Mouse (Mus musculus): ENCODE measurements around the gene Igf2bp1. TPM values are rescaled to one million over a fixed set of nuclear protein-coding genes. Genes with fewer than 3 reads are reported as not detected.
"Not testable (repeated sequence)": the region's sequence is repeated elsewhere in the genome, so short reads cannot be mapped to it uniquely, and the experiment has no call there.

Igf2bp1 gene
- total RNA-seq, 2 experiments from 2014 or later: 0.17 to 0.31 TPM

DNA sequence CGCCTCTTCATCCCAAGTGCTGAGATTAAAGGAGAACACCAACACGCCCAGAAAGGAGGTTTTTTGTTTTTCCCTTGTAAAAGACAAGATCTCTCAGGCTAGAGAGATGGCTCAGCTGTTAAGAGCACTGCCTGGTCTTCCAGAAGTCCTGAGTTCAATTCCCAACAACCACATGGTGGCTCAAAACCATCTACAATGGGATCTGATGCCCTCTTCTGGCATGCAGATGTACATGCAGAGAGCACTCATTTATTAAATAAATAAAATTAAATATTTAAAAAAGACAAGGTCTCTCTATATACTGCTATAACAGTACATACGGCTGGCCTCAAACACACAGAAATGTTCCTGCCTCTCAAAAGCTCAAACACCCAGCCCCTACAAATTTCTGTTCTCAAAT lies 27.3 kb downstream of the Igf2bp1 start:
- no peak for DNase-seq (ENCODE audit: low spot score in 2 of 2)

GRCm38 (mm10) chr11:95976290-95976689 lies 29.4 kb downstream of the Igf2bp1 start:
- intact Hi-C loops (cut with DNase I): loop anchor here (5.0 to 10.0 kb wide), 2 partner anchors 99 to 291 kb away; no protein-coding TSS in a partner anchor
- DNase-seq (ENCODE audit: low spot score in 2 of 2): no peak

More for the DNA sequence above, 27.3 kb downstream of the Igf2bp1 start:
- intact Hi-C loops (cut with DNase I): loop anchor here (5.0 to 10.0 kb wide), 2 partner anchors 101 to 294 kb away; no protein-coding TSS in a partner anchor

GRCm38 (mm10) chr11:95975694-95976093 lies 30.0 kb downstream of the Igf2bp1 start:
- intact Hi-C loops (cut with DNase I): loop anchor here (5.0 to 10.0 kb wide), 2 partner anchors 98 to 291 kb away; no protein-coding TSS in a partner anchor

GRCm38 (mm10) chr11:95973187-95973586 lies 32.6 kb downstream of the Igf2bp1 start:
- intact Hi-C loops (cut with DNase I): loop anchor here (10.0 kb wide), 1 partner anchor 288 kb away; no protein-coding TSS in a partner anchor
- no peak for DNase-seq (ENCODE audit: low spot score in 2 of 2)

More at GRCm38 (mm10) chr11:95975694-95976093, 30.0 kb downstream of the Igf2bp1 start:
- no peak for DNase-seq (ENCODE audit: low spot score in 2 of 2)

DNA sequence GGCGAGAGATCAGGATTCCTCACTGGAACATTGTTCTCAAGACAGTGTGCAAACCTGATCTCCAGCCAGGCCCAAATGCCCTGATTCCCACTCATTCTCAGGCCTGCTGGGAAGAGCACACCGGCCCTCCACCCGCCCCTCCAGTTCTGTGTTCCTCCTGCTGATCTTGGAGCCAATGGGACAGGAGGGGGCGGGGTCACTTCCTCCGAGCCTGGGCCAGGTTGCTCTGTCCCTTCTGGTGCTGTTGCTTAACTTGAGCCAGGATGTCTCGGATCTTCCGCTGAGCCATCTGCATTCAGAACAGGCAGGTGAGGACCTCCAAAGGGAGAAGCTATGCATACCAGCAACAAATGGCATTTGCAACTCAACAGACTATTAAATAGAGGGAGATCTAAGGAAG lies 42.4 kb downstream of the Igf2bp1 start:
- DNase-seq (ENCODE audit: low spot score in 2 of 2): no peak
- intact Hi-C loops (cut with DNase I): no loop called here

DNA sequence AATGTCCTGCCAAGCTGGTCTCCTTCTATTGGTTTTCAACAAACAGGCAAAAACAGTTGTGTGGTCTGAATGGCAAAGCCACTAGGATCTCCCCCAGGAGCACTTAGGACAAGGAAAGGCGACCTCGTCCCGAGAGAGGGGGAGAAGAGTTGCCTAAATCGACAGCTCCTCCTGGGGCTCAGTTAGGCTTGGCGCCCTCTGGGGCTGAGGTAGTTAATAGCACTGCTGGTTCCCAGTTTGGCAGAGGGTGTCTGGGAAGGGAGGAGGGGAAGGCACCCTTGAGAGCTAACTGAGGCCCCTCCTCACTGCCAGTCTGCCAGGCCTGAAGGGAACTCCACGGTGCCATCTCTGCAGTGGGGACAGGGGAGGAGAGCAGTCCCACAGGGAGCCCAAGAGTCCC lies 46.6 kb downstream of the Igf2bp1 start:
- intact Hi-C loops (cut with DNase I): no loop called here
- no peak for DNase-seq (ENCODE audit: low spot score in 2 of 2)

GRCm38 (mm10) chr11:95958251-95958650 lies 47.5 kb downstream of the Igf2bp1 start:
- intact Hi-C loops (cut with DNase I): no loop called here
- no peak for DNase-seq (ENCODE audit: low spot score in 2 of 2)

DNA sequence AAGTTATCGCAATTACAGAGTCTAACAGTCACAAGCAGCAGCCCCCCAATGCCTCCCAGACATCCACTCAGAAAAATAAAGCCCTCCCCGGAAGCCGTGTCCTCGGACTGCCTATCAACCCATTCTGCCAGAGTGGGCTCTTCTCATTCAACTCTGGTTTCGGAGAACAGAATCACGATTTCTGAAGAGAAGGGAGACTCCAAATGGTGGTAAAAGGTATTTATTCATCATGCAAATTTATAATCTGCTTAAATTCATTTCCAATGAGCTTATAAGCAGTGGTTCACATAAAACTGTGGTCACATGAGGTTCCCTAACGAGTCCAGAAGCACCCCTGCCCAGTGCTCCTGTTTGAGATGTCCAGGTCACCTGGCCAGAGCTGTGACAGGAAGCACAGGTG lies 48.3 kb downstream of the Igf2bp1 start:
- intact Hi-C loops (cut with DNase I): no loop called here
- no peak for DNase-seq (ENCODE audit: low spot score in 2 of 2)

- intact Hi-C loops (cut with DNase I): no loop called here
- DNase-seq (ENCODE audit: low spot score in 2 of 2): no peak
Measured at GRCm38 (mm10) chr11:95953313-95953712, 52.4 kb downstream of the Igf2bp1 start.

- intact Hi-C loops (cut with DNase I): no loop called here
- no peak for DNase-seq (ENCODE audit: low spot score in 2 of 2)
Measured at GRCm38 (mm10) chr11:95945838-95946472, 59.8 kb downstream of the Igf2bp1 start.

DNA sequence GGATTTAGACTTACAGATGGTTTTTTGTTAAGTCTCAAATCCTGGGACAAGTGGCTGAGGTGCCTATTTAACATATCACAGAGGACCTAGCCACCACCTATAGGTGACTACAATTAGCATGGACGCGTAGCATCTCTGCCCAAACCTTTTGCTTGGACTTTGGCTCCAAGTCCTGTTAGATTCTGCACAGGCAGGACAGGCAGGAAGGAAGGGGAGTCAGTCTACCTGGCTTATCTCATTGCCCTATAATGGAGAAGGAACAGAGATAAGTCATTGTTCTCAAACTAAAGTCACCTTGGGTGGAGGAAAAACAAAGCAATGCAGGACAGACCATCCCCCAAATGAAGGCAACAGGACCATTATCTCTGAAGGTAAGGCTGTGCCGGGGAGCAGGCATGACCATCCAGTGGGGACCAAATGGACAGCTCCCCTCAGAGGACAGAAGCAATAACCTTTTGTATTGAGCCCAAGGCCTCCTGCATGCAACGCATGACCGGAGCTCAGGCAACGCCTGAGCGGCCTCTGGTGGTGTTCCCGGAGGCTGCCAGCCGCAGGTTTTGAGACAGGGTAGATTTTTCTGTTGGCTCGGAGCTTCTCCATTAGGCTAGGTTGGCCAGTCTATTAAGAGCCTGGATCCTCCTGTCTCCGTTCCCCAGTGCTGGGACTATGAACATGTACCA lies 65.8 kb downstream of the Igf2bp1 start:
- DNase-seq (ENCODE audit: low spot score in 2 of 2): no peak
- intact Hi-C loops (cut with DNase I): no loop called here

DNA sequence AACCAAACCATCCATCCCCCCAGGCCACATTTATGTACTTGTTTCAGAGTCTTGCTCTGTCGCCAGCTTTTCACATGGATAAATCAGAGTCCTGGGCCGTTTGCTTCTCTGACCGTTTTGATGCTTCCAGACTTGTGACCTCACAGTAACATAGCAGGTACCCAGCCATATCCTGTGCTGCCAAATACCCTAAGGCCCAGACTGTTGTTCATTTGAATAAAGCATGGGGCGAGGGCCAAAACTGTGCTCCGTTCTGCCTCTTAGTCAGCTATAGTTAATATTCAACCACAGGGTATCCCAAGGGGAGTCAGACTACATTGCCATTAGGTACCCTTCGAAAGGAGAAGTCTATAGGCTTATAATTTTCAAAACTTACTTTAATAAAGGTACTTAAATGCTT lies 69.3 kb downstream of the Igf2bp1 start:
- no peak for DNase-seq (ENCODE audit: low spot score in 2 of 2)
- intact Hi-C loops (cut with DNase I): no loop called here

GRCm38 (mm10) chr11:95932168-95932567 lies 73.6 kb downstream of the Igf2bp1 start:
- DNase-seq (ENCODE audit: low spot score in 2 of 2); intact Hi-C loops (cut with DNase I): not testable (repeated sequence)

GRCm38 (mm10) chr11:95926398-95926797 lies 79.3 kb downstream of the Igf2bp1 start:
- DNase-seq (ENCODE audit: low spot score in 2 of 2): no peak
- intact Hi-C loops (cut with DNase I): no loop called here

DNA sequence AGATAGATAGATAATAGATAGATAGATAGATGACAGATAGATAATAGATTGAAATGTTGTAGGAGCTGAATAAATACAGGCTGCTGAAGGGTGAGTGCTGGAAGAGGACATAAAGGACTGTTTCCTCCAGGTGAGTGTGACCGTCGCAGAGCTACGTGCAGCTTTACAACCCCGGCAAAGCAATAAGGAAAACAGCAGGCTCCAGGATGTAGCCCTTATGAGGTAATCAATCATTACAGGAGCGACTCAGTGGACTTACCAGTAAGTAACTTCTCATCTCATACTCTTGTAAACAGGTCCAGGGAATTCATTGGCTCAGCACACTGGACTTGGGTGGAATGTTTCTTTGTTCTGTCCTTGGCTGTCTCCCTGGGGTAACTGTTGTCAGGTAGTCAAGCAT lies 79.8 kb downstream of the Igf2bp1 start:
- no peak for DNase-seq (ENCODE audit: low spot score in 2 of 2)
- intact Hi-C loops (cut with DNase I): no loop called here

GRCm38 (mm10) chr11:95924215-95924614 lies 81.5 kb downstream of the Igf2bp1 start:
- intact Hi-C loops (cut with DNase I): no loop called here
- DNase-seq (ENCODE audit: low spot score in 2 of 2): no peak

DNA sequence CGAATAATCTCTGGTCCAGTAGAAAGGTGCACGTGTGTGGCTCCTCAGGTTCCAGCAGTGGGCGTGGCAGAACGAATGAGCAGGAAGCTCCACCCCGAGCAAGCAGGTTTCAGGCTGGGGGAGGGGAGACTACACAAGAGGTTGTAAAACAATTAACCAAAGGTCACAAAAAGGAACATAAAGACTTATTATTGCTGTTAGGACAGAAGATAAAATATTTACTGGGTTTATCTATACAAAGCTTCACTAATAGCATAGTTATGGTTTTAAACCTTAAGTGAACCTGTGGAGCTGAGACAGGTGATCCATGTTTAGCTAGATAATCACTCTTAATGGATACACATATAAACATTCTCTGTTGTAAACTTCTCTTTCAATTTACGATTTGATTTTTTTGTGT lies 82.3 kb downstream of the Igf2bp1 start:
- DNase-seq (ENCODE audit: low spot score in 2 of 2); intact Hi-C loops (cut with DNase I): not testable (repeated sequence)

DNA sequence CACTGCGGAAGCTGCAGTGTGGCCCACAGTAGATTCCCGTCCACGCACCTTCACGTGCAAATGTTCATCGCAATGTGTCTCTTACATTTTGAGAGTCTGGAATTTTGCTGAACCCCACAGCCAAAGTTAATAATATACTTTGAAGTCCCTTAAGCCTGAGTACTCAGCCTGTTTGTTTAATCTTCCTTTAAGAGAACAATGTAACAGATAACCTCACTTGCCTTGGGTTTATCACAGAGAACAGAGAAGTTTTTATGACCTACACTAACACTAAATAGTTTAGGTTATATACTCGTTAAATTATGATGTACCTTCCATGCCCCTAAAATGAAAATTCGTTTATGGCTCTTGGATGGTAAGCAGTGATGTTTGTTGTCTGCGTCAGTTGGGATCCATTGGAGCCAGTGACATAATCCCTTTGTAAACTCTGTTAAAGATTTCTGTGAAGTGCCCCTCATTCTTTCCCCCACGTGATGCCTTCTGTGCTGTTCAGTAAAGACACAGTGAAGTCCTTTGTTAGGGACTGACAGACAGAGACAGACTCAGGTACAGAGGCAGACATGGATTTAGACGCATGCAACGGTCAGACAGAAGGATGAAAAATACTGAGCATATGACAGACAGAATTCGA lies 83.6 kb downstream of the Igf2bp1 start:
- intact Hi-C loops (cut with DNase I): no loop called here

GRCm38 (mm10) chr11:95916426-95916825 lies 89.3 kb downstream of the Igf2bp1 start:
- intact Hi-C loops (cut with DNase I): no loop called here
- DNase-seq (ENCODE audit: low spot score in 2 of 2): no peak

More for the DNA sequence above, 83.6 kb downstream of the Igf2bp1 start:
- DNase-seq (ENCODE audit: low spot score in 2 of 2): no peak

DNA sequence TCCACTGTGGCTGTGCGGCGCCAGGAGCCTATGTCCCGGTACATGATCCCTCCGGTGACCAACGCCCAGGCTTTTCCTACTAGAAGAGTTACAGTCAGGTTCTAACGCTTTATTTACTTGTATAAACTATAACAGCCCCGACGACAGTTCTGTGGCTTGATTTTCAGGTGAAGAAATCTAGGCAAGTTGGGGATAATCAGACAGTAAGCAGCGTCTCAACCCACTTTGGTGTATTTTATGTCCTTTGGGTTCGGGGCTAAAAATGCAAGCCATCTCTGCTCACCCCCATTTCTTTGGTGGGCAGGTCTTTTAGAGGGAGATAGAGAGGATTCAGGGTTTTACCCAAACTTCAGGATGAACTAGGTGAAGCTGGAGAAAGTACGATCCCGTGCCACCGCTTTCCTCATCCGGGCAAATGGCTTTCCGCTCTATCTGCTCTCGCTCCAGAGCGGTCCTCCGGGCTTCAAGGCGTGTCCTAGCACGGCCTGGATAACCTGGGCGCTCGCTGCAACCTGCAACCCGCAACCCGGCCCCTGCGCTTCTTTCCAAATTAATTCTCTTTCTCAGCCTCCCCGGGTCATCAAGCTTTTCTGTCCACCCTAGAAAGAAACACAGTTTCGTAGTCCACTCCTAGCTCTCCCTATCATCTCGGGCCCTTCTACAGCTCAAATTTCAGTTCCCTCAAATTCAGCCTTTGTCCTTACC lies 90.6 kb downstream of the Igf2bp1 start:
- no peak for DNase-seq (ENCODE audit: low spot score in 2 of 2)
- intact Hi-C loops (cut with DNase I): no loop called here

All from left cerebral cortex, postnatal 14 days (tissue).